Mouse (Mus musculus): ENCODE results near the gene Slco4a1. TPM values are rescaled to one million over a fixed set of nuclear protein-coding genes. Genes with fewer than 3 reads are reported as not detected.

Gene Slco4a1
- polyA plus RNA-seq (2015; fragmentation: Nextera tagmentation; extraction: Ambion mirVana), result 0.26 and 1.6 TPM in 2 replicates

GRCm38 (mm10) chr2:180455723-180456698, at the start of gene Slco4a1:
Gene Slco4a1, plus strand, starts transcription at chr2:180456245.
- 2% methylated on average over 64 of the region's 65 CpGs for WGBS
- Histone ChIP-seq H3K36me3 (no peaks in the 10 kb centered on the region), H3K27me3 (peaks cover 26% of the 10 kb centered on the region), H3K9ac (peak within 1 kb of the TSS; percentile 46; the same call in 1 of the 2 replicates), H3K4me1 (replicated peaks) (peaks cover 15% of the 10 kb centered on the region), H3K4me2 (peak within 1 kb of the TSS; percentile 87), H3K27ac (0 out of 2 replicates have a peak within 1 kb of the TSS, but pooled peaks have one; percentile 36), H3K9me3 (replicated peaks) (no peaks in the 10 kb centered on the region), H3K4me3 (peak within 1 kb of the TSS; percentile 55)
- ATAC-seq (replicated peaks; ENCODE audit: insufficient number of reproducible peaks, insufficient read depth, low FRiP score, low read depth), result peak; percentile 88

- no peak for ATAC-seq (replicated peaks; ENCODE audit: insufficient number of reproducible peaks, insufficient read depth, low FRiP score, low read depth)
Observed at GRCm38 (mm10) chr2:180408410-180408809, 47.6 kb upstream of the Slco4a1 start.

DNA sequence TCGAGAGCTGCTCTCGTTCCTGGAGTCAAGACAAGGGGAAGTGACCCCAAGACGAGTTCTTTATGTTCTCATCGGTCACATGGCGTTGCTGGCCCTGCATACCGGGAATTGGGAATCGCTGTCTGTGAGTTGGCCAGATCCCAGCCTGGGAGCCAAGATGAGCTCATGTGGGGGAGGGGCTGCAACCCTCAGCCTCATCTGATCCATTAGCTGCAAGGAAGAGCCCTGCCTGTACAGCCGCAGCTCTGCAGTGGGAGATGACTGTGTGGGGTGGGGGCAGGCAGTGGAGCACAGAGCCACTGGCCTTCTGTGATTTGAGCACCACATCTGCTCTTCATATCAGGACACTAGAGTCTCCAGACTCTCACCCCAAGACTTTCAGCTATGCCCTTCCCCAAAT, 45.6 kb upstream of the Slco4a1 start:
- H3K9ac ChIP-seq, result no peak overlapping the region
- no peak overlapping the region for H3K4me2 ChIP-seq
- 54% methylated on average over 8 of the region's 8 CpGs for WGBS
- H3K9me3 ChIP-seq (replicated peaks), result no peaks in the 10 kb centered on the region
- H3K27me3 ChIP-seq, result 0 out of 2 replicates have a peak, but pooled peaks cover 3% of the 10 kb centered on the region
- no peaks in the 10 kb centered on the region for H3K36me3 ChIP-seq
- H3K27ac ChIP-seq, result no peak overlapping the region
- no peak overlapping the region for H3K4me3 ChIP-seq
- no peak for ATAC-seq (replicated peaks; ENCODE audit: insufficient number of reproducible peaks, insufficient read depth, low FRiP score, low read depth)
- no peaks in the 10 kb centered on the region for H3K4me1 ChIP-seq (replicated peaks)

More at GRCm38 (mm10) chr2:180408410-180408809, 47.6 kb upstream of the Slco4a1 start:
- H3K27me3 ChIP-seq, result 0 out of 2 replicates have a peak, but pooled peaks cover 3% of the 10 kb centered on the region
- H3K36me3 ChIP-seq, result no peaks in the 10 kb centered on the region
- no peak overlapping the region for H3K9ac ChIP-seq
- H3K4me1 ChIP-seq (replicated peaks), result no peaks in the 10 kb centered on the region
- 19% methylated on average over 2 of the region's 2 CpGs for WGBS
- no peaks in the 10 kb centered on the region for H3K9me3 ChIP-seq (replicated peaks)
- no peak overlapping the region for H3K4me2 ChIP-seq
- H3K27ac ChIP-seq, result no peak overlapping the region
- H3K4me3 ChIP-seq, result no peak overlapping the region

GRCm38 (mm10) chr2:180411013-180411412, 45.0 kb upstream of the Slco4a1 start:
- H3K9ac ChIP-seq, result no peak overlapping the region
- H3K27me3 ChIP-seq, result 0 out of 2 replicates have a peak, but pooled peaks cover 3% of the 10 kb centered on the region
- no peak overlapping the region for H3K4me3 ChIP-seq
- H3K9me3 ChIP-seq (replicated peaks), result no peaks in the 10 kb centered on the region
- ATAC-seq (replicated peaks; ENCODE audit: insufficient number of reproducible peaks, insufficient read depth, low FRiP score, low read depth), result no peak
- no peak overlapping the region for H3K27ac ChIP-seq
- H3K36me3 ChIP-seq, result no peaks in the 10 kb centered on the region
- H3K4me1 ChIP-seq (replicated peaks), result no peaks in the 10 kb centered on the region
- WGBS, result 11% methylated on average over 8 of the region's 8 CpGs
- no peak overlapping the region for H3K4me2 ChIP-seq

DNA sequence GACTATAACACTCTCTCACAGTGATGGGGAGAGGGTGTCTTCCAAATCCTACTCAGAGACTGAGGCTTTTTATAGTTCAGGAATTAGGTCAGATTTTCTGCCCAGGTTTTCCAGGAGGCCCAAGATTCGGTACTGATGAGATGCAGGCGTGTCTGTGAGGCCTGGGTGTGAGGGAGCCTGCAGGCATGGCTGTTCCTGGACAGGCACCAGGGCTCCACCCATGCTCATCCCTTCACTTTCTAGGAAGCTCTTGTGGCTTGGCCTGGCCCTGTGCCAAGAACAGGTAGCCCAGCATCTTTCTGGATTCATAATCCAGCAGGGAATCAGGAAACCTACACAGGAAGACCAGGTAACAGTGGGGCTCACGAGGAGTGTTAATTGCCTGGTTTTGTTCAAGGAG, 40.4 kb upstream of the Slco4a1 start:
- Histone ChIP-seq H3K9ac (no peak overlapping the region), H3K27ac (no peak overlapping the region), H3K27me3 (peaks cover 5% of the 10 kb centered on the region; the same call in 1 of the 2 replicates), H3K4me3 (no peak overlapping the region), H3K36me3 (no peaks in the 10 kb centered on the region), H3K4me1 (replicated peaks) (no peaks in the 10 kb centered on the region), H3K4me2 (no peak overlapping the region), H3K9me3 (replicated peaks) (no peaks in the 10 kb centered on the region)
- ATAC-seq (replicated peaks; ENCODE audit: insufficient number of reproducible peaks, insufficient read depth, low FRiP score, low read depth), result no peak
- WGBS, result 50% methylated on average over 3 of the region's 3 CpGs

GRCm38 (mm10) chr2:180417731-180418130, 38.3 kb upstream of the Slco4a1 start:
- no peaks in the 10 kb centered on the region for H3K36me3 ChIP-seq
- no peak overlapping the region for H3K27ac ChIP-seq
- H3K9me3 ChIP-seq (replicated peaks), result no peaks in the 10 kb centered on the region
- H3K27me3 ChIP-seq, result peaks cover 11% of the 10 kb centered on the region
- H3K4me2 ChIP-seq, result no peak overlapping the region
- no peak overlapping the region for H3K9ac ChIP-seq
- ATAC-seq (replicated peaks; ENCODE audit: insufficient number of reproducible peaks, insufficient read depth, low FRiP score, low read depth), result no peak
- whole genome bisulfite sequencing, result 13% methylated on average over 9 of the region's 9 CpGs
- H3K4me3 ChIP-seq, result no peak overlapping the region
- H3K4me1 ChIP-seq (replicated peaks), result no peaks in the 10 kb centered on the region

- Histone ChIP-seq H3K9ac (no peak overlapping the region), H3K9me3 (replicated peaks) (no peaks in the 10 kb centered on the region), H3K4me1 (replicated peaks) (no peaks in the 10 kb centered on the region), H3K4me3 (no peak overlapping the region), H3K36me3 (no peaks in the 10 kb centered on the region), H3K4me2 (no peak overlapping the region), H3K27ac (no peak overlapping the region), H3K27me3 (peaks cover 16% of the 10 kb centered on the region)
- ATAC-seq (replicated peaks; ENCODE audit: insufficient number of reproducible peaks, insufficient read depth, low FRiP score, low read depth), result no peak
- WGBS, result 79% methylated on average over 3 of the region's 3 CpGs
Observed at GRCm38 (mm10) chr2:180420641-180421040, 35.4 kb upstream of the Slco4a1 start.

DNA sequence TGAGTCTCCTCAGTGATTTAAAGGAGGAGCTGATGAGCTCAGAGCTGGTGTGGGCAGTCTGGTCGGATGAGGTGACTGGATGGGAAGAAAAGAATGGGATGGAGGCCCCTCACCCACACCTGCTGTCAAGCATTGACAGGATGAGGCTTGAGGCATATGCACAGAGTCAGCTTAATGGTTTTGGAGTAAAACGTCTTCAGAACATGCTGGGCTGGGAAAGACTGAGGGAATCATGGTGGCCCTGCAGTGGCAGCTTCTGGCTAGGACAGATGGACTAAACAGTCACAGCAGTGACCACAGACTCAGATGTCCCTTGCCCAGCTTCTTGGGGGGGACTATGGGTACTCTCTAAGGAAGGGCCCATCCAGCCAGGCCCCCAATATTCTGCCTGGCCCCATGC, 30.9 kb upstream of the Slco4a1 start:
- no peak overlapping the region for H3K4me3 ChIP-seq
- no peak overlapping the region for H3K9ac ChIP-seq
- 41% methylated on average over 2 of the region's 2 CpGs for WGBS
- ATAC-seq (replicated peaks; ENCODE audit: insufficient number of reproducible peaks, insufficient read depth, low FRiP score, low read depth), result no peak
- H3K9me3 ChIP-seq (replicated peaks), result no peaks in the 10 kb centered on the region
- H3K4me1 ChIP-seq (replicated peaks), result peaks cover 13% of the 10 kb centered on the region
- no peak overlapping the region for H3K4me2 ChIP-seq
- H3K27me3 ChIP-seq, result peaks cover 11% of the 10 kb centered on the region; the same call in 1 of the 2 replicates
- H3K27ac ChIP-seq, result no peak overlapping the region
- no peaks in the 10 kb centered on the region for H3K36me3 ChIP-seq

- ATAC-seq (replicated peaks; ENCODE audit: insufficient number of reproducible peaks, insufficient read depth, low FRiP score, low read depth), result no peak
- H3K4me2 ChIP-seq, result no peak overlapping the region
- no peak overlapping the region for H3K4me3 ChIP-seq
- H3K4me1 ChIP-seq (replicated peaks), result peaks cover 13% of the 10 kb centered on the region
- H3K9ac ChIP-seq, result no peak overlapping the region
- no peaks in the 10 kb centered on the region for H3K9me3 ChIP-seq (replicated peaks)
- peaks cover 20% of the 10 kb centered on the region; the same call in 1 of the 2 replicates for H3K27me3 ChIP-seq
- WGBS, result 50% methylated on average over 8 of the region's 8 CpGs
- H3K36me3 ChIP-seq, result no peaks in the 10 kb centered on the region
- no peak overlapping the region for H3K27ac ChIP-seq
Observed at GRCm38 (mm10) chr2:180427073-180427472, 29.0 kb upstream of the Slco4a1 start.

DNA sequence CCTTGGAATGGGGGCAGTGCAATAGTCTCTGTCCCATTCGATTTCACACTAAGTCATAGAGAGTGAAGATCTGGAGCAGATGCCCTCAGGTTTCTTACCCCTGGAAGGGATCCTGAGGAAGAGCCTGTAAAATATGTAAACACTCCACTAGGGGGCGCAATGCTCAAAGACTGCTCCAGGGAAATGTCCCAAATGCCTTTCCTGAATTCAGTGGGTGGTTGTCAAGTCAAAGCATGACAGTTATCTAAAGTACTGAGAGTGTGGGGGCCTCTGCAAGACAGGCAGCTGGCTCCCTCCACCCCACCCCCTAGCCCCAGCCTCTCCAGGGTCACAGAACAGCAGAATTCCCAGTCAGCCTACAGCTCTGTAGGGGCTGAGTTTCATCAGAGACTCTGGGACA, 27.7 kb upstream of the Slco4a1 start:
- Histone ChIP-seq H3K36me3 (no peaks in the 10 kb centered on the region), H3K4me3 (no peak overlapping the region), H3K9ac (no peak overlapping the region), H3K9me3 (replicated peaks) (no peaks in the 10 kb centered on the region), H3K4me2 (no peak overlapping the region), H3K4me1 (replicated peaks) (peaks cover 13% of the 10 kb centered on the region), H3K27me3 (peaks cover 12% of the 10 kb centered on the region; the same call in 1 of the 2 replicates), H3K27ac (no peak overlapping the region)
- ATAC-seq (replicated peaks; ENCODE audit: insufficient number of reproducible peaks, insufficient read depth, low FRiP score, low read depth), result no peak
- 12% methylated on average over 2 of the region's 2 CpGs for WGBS

- H3K4me3 ChIP-seq, result no peak overlapping the region
- no peak for ATAC-seq (replicated peaks; ENCODE audit: insufficient number of reproducible peaks, insufficient read depth, low FRiP score, low read depth)
- H3K4me1 ChIP-seq (replicated peaks), result peaks cover 13% of the 10 kb centered on the region
- H3K36me3 ChIP-seq, result no peaks in the 10 kb centered on the region
- H3K9me3 ChIP-seq (replicated peaks), result no peaks in the 10 kb centered on the region
- no peak overlapping the region for H3K4me2 ChIP-seq
- H3K27ac ChIP-seq, result no peak overlapping the region
- H3K27me3 ChIP-seq, result peaks cover 8% of the 10 kb centered on the region
- H3K9ac ChIP-seq, result no peak overlapping the region
- 77% methylated on average over 11 of the region's 11 CpGs for WGBS
Observed at GRCm38 (mm10) chr2:180430648-180431047, 25.4 kb upstream of the Slco4a1 start.

All from heart, embryonic 15.5 days (tissue).